Mouse (Mus musculus) stomach, postnatal 0 days (tissue): ENCODE results near the gene Apom. TPM values are rescaled to one million over a fixed set of nuclear protein-coding genes. Genes with fewer than 3 reads are reported as not detected.

ENCODE experiments used
- ATAC-seq: fragments of 200-750 bp; cut with Nextera tagmentation; 2 replicates; pipeline ENCODE4 v1.8.0; 2017; ENCODE audit not compliant: low FRiP score, low TSS enrichment
- DNase-seq: peaks from one replicate; pipeline ENCODE4 v3.0.0-alpha.2; 2016; ENCODE audit warnings: low spot score
- H3K27ac ChIP-seq: fragments of 300-500 bp; sonication (generic); replicated peaks from 2 replicates; pipeline ENCODE4 v1.5.1; 2014; ENCODE audit warnings: mild to moderate bottlenecking, control low read depth
- H3K27me3 ChIP-seq: fragments of 300-500 bp; sonication (generic); 2 replicates; pipeline ENCODE4 v1.6.1; 2014; ENCODE audit warnings: low read length; ENCODE audit not compliant: control insufficient read depth, insufficient read depth
- H3K36me3 ChIP-seq: fragments of 300-500 bp; sonication (generic); 2 replicates; pipeline ENCODE4 v1.6.1; 2014; ENCODE audit warnings: low read length, mixed read lengths; ENCODE audit not compliant: control insufficient read depth, insufficient read depth
- H3K4me1 ChIP-seq: fragments of 300-500 bp; sonication (generic); replicated peaks from 2 replicates; pipeline ENCODE4 v1.6.1; 2014; ENCODE audit warnings: antibody characterized with exemption; ENCODE audit not compliant: control insufficient read depth, insufficient read depth
- H3K4me2 ChIP-seq: fragments of 300-500 bp; sonication (generic); replicated peaks from 2 replicates; pipeline ENCODE4 v1.6.1; 2014; ENCODE audit warnings: low read depth, mild to moderate bottlenecking, control low read depth, moderate library complexity
- H3K4me3 ChIP-seq: fragments of 300-500 bp; sonication (generic); 2 replicates; pipeline ENCODE4 v1.5.1; 2014; ENCODE audit warnings: low read depth, low read length, control low read depth
- H3K9ac ChIP-seq: fragments of 300-500 bp; sonication (generic); 2 replicates; pipeline ENCODE4 v1.6.1; 2014; ENCODE audit warnings: mild to moderate bottlenecking, low read length, control low read depth, mixed read lengths
- H3K9me3 ChIP-seq: fragments of 300-500 bp; sonication (generic); 2 replicates; pipeline ENCODE4 v1.6.1; 2016; ENCODE audit warnings: low read length; ENCODE audit not compliant: control insufficient read depth
- CTCF ChIP-seq: IDR thresholded peaks from 2 replicates; pipeline ENCODE4 v1.5.1; 2016; ENCODE audit warnings: antibody characterized with exemption, low read depth, mild to moderate bottlenecking, moderate library complexity
- EP300 ChIP-seq: optimal IDR thresholded peaks from 2 replicates; pipeline ENCODE3; 2016; ENCODE audit warnings: antibody characterized with exemption
- whole genome bisulfite sequencing: fragments of 180-500 bp; shearing (Covaris S2); extraction: QIAGEN DNeasy Blood & Tissue Kit; methylation state at CpG from one replicate; pipeline ENCODE4 v1.1.7; 2014; 5-methylcytosine and 5-hydroxymethylcytosine counted together
- polyA plus RNA-seq: library from polyadenylated mRNA; unstranded; fragments of >200 nt; fragmentation: Nextera tagmentation; extraction: Ambion mirVana; gene quantifications from 2 replicates; pipeline ENCODE4 v1.2.1, GENCODE M21; 2015

The Apom gene
- polyA plus RNA-seq, 1 experiment from 2014 or later = 1.3 TPM

DNA sequence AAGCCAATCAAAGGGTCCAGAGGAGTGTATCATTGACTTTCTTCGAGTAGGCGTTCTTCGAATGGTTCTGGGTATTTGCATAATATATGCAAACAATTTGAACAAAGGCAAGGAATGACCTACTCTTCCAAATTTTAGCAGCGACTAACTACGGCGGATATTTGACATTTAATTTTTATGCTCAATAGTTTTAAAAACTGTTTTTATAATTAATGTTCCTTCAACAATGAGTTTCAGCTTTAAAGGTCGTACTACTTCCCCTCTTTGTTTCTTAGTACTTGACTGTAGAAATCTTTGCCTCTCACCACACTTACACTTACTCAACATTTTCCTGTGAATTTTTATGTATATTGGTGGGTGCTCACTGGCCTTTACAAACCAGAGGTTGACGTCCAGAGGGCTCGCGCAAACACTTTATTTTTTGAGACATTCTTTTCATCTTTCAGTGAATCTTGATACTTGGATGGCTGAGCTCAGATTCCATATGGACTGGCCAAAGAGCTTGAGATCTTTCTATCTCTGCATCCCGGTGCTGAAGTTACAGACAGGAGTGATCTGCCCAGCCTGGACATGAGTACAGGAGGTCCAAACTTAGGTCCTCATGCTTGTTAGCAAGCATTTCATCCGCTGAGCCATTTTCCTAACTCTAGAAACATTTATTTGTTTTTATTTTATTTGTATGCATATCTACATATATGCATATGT, 33.8 kb upstream of the Apom start:
- peak overlapping the region; percentile 48 for H3K4me2 ChIP-seq
- no peaks in the 10 kb centered on the region for H3K27me3 ChIP-seq
- DNase-seq = no peak
- peak; percentile 84; the same call in 1 of the 2 replicates for ATAC-seq
- H3K9ac ChIP-seq = peak overlapping the region; percentile 64
- 16% methylated on average over 12 of the region's 12 CpGs for WGBS
- H3K4me1 ChIP-seq = peaks cover 5% of the 10 kb centered on the region
- H3K4me3 ChIP-seq = peak overlapping the region; percentile 100
- no peaks in the 10 kb centered on the region for H3K9me3 ChIP-seq
- TF ChIP-seq EP300 = no peak
- no peak for TF ChIP-seq CTCF
- H3K27ac ChIP-seq = peak overlapping the region; percentile 96
- H3K36me3 ChIP-seq = peaks cover 13% of the 10 kb centered on the region

DNA sequence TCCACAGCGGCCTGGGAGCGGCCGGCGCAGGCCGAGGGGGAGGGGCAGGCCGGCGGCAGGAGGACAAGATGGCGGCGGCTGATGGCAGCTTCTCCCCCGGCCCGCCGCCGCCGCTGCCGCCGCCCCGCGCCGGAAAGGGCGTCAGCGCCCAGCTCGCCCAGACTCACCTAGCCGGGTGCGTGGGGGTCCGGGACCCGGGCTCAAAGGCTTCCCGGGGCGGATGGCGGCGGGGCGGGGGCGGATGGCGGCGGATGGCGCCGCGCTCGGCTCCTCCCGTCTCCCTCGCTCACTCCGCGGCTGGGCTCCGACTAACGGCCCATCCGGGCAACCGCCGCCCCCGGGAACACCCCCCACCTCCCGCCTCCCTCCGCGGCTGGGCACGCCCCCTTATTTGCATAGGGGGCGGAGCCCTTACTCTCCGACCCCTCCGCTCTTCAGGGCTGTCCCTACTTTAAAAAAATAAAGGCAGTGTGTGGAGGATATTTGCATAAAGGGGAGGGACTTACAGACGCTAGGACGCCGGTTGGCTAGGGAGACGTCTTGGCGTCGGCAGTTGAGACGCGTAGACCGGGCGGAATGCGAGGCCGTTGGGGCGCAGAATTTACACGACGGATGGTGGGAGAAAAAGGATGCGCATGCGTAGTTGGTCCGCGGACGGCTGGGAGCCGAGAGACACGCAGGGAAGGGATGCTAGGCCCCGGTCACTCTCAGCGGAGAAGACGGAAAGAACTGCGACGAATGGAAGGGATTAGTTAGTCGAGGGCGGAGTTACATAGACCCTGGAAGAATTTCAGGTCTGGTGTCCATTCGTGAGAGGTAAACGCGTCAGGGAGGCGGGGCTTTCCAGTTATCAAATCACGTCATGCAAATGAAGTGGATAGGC, 33.0 kb upstream of the Apom start, which contains the start of gene Prrc2a:
Gene Prrc2a, minus strand, starts transcription at position 330 of the 883 bp plus-strand sequence.
- Histone ChIP-seq H3K4me2 (peak within 1 kb of the TSS; percentile 78), H3K27me3 (no peaks in the 10 kb centered on the region), H3K4me1 (peaks cover 5% of the 10 kb centered on the region), H3K4me3 (peak within 1 kb of the TSS; percentile 100), H3K36me3 (peaks cover 21% of the 10 kb centered on the region), H3K9me3 (no peaks in the 10 kb centered on the region), H3K27ac (peak within 1 kb of the TSS; percentile 98), H3K9ac (peak within 1 kb of the TSS; percentile 99)
- WGBS = under 1% methylated on average over 62 of the region's 89 CpGs
- DNase-seq (peak; percentile 97), ATAC-seq (peak; percentile 97)
- no peak for TF ChIP-seq EP300
- TF ChIP-seq CTCF = peak; percentile 4; the same call in 1 of the 2 replicates

DNA sequence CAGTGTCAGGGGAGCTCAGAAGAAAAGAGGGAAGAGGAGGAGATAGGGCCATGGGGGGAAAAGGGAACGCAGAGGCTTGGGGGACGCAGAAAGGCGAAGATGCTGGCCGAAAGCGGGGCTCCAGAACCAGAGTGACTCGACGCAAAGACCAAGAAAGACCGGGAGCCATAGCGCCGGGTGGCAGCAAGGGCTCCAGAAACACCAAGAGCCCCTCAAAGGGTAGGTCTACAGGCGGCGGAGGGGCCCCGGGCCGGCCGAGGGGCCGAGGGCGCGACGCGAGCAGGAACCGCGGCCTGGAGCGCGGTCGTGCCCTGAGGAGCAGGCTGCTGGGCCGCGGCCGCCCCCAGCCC, 32.3 kb upstream of the Apom start:
- Histone ChIP-seq H3K9me3 (no peaks in the 10 kb centered on the region), H3K36me3 (peaks cover 27% of the 10 kb centered on the region), H3K4me2 (peak overlapping the region; percentile 78), H3K4me1 (peaks cover 5% of the 10 kb centered on the region), H3K9ac (peak overlapping the region; percentile 99), H3K27me3 (no peaks in the 10 kb centered on the region), H3K4me3 (peak overlapping the region; percentile 100), H3K27ac (peak overlapping the region; percentile 98)
- 0% methylated on average over 13 of the region's 28 CpGs for WGBS
- ATAC-seq = no peak; the same call in 1 of the 2 replicates
- DNase-seq = no peak
- TF ChIP-seq CTCF = no peak
- TF ChIP-seq EP300 = no peak

- WGBS = 8% methylated on average over 8 of the region's 8 CpGs
- ATAC-seq (no peak), DNase-seq (no peak)
- H3K9ac ChIP-seq = peak overlapping the region; percentile 99
- no peaks in the 10 kb centered on the region for H3K27me3 ChIP-seq
- no peak for TF ChIP-seq CTCF
- no peak for TF ChIP-seq EP300
- H3K4me2 ChIP-seq = peak overlapping the region; percentile 78
- peak overlapping the region; percentile 98 for H3K27ac ChIP-seq
- H3K9me3 ChIP-seq = no peaks in the 10 kb centered on the region
- H3K4me3 ChIP-seq = peak overlapping the region; percentile 100
- peaks cover 5% of the 10 kb centered on the region for H3K4me1 ChIP-seq
- peaks cover 33% of the 10 kb centered on the region for H3K36me3 ChIP-seq
Observed at GRCm38 (mm10) chr17:35163326-35164081, 31.7 kb upstream of the Apom start.

- peak overlapping the region; percentile 100 for H3K4me3 ChIP-seq
- H3K9ac ChIP-seq = peak overlapping the region; percentile 59
- H3K4me2 ChIP-seq = peak overlapping the region; percentile 78
- H3K9me3 ChIP-seq = no peaks in the 10 kb centered on the region
- ATAC-seq (no peak), DNase-seq (no peak)
- no peaks in the 10 kb centered on the region for H3K27me3 ChIP-seq
- H3K36me3 ChIP-seq = peaks cover 40% of the 10 kb centered on the region
- H3K4me1 ChIP-seq = peaks cover 5% of the 10 kb centered on the region
- TF ChIP-seq EP300 (no peak), CTCF (no peak)
- WGBS = 12% methylated on average over 12 of the region's 12 CpGs
- H3K27ac ChIP-seq = 0 out of 2 replicates have a peak overlapping the region, but pooled peaks have one; percentile 53
Observed at GRCm38 (mm10) chr17:35162730-35163129, 30.9 kb upstream of the Apom start.
